In the genomic region with DNA sequence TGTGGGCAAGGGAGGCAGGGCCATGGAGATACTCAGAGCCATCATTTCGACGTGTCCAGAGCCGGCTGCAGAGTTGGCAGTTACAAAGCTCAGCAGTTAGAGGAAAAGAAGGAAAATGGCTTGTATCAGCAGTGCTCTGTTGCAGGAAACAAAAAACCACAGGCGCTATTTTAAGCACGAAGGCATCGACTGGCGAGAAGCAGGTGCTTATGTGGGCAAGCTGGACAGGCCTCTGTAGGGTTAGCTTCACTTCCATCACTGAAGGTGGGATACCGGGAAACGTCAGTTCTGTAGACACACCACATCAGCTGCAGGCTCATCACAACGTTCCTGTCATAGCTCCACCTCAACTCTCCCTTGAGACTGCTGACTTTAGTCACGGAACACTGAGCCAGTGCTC, we compare ENCODE assay signal across 10 mouse cellular contexts.
DNase-seq lines count a peak whose midpoint lies in the region; ATAC-seq lines count a peak whose summit lies in the region.
"Had no signal": no experiment of that assay in that cellular context is flagged by ENCODE, and none has a peak within 500 bp of the region (broad histone marks: within the 10 kb centered on the region; RNA-seq: fewer than 3 reads in every experiment).

No protein-coding gene starts in this region.

- no peak overlapping the region for H3K4me3 ChIP-seq in stomach, embryonic 15.5 days (replicated peaks)
- H3K4me3 ChIP-seq: midbrain, embryonic 10.5 days had no signal

- WGBS in stomach, embryonic 15.5 days, result 76% methylated on average over 11 of the region's 11 CpGs

- H3K36me3 ChIP-seq in stomach, embryonic 15.5 days, result no peaks in the 10 kb centered on the region; the same call in 1 of the 2 replicates

- DNase-seq in layer of hippocampus, adult 11-12 months (ENCODE audit: low spot score), result peak; percentile 27
- no peak for DNase-seq in layer of hippocampus, postnatal 25 days (ENCODE audit: extremely low spot score in 1 of 2, low spot score in 1 of 2)
- DNase-seq in CD4-positive, CD25-positive, alpha-beta regulatory T cell, adult 2 months (ENCODE audit: low read depth, low spot score), result peak; percentile 37
- DNase-seq in induced T-regulatory cell, adult 2 months (ENCODE audit: low read depth), result peak; percentile 60
- DNase-seq in adrenal gland, postnatal 4 days (ENCODE audit: low spot score in 2 of 2), result no peak
- DNase-seq: forebrain, postnatal 0 days had no signal

- no peak overlapping the region for H3K4me2 ChIP-seq in stomach, embryonic 15.5 days

- no peak overlapping the region for H3K9ac ChIP-seq in stomach, embryonic 15.5 days
- H3K9ac ChIP-seq: forebrain, postnatal 0 days had no signal

- H3K9me3 ChIP-seq in stomach, embryonic 15.5 days, result no peaks in the 10 kb centered on the region
- H3K9me3 ChIP-seq: midbrain, embryonic 10.5 days had no signal

- H3K4me1 ChIP-seq in stomach, embryonic 15.5 days, result no peaks in the 10 kb centered on the region
- H3K4me1 ChIP-seq: midbrain, embryonic 10.5 days had no signal

- H3K27ac ChIP-seq in stomach, embryonic 15.5 days, result peak overlapping the region; percentile 36; the same call in 1 of the 2 replicates
- H3K27ac ChIP-seq: kidney, postnatal 0 days; midbrain, embryonic 10.5 days had no signal

- no peaks in the 10 kb centered on the region for H3K27me3 ChIP-seq in stomach, embryonic 15.5 days (replicated peaks)

- ATAC-seq in stomach, embryonic 15.5 days (ENCODE audit: insufficient read depth, low FRiP score, low read depth), result no peak
- ATAC-seq in megakaryocyte-erythroid progenitor cell, adult 5-6 weeks (replicated peaks; ENCODE audit: low FRiP score, low TSS enrichment, poor library complexity, severe bottlenecking), result no peak
- ATAC-seq: forebrain, postnatal 0 days had no signal

Comparison
In these comparisons a context has a peak if more than half of its experiments do, and no peak if none do; other contexts are left out.
1. DNase-seq: peak in layer of hippocampus, adult 11-12 months (single experiment), CD4-positive, CD25-positive, alpha-beta regulatory T cell, adult 2 months (single experiment) and induced T-regulatory cell, adult 2 months (single experiment); none in layer of hippocampus, postnatal 25 days (0 of 2) and adrenal gland, postnatal 4 days (0 of 2).